Mouse (Mus musculus) liver, embryonic 15.5 days (tissue): ENCODE measurements at regions not wholly inside any gene's neighbourhood (a gene's known extent, or its start where the extent isn't known, plus 50 kb on each side); places are given as distances from the start of the nearest gene placed in this dataset.

Source experiments
- ATAC-seq: fragments of 200-750 bp; cut with Nextera tagmentation; 2 replicates; pipeline ENCODE4 v1.8.0; 2017; ENCODE audit warnings: moderate number of reproducible peaks, mild to moderate bottlenecking, moderate library complexity; ENCODE audit not compliant: insufficient read depth
- H3K27ac ChIP-seq: fragments of 300-500 bp; sonication (generic); replicated peaks from 2 replicates; pipeline ENCODE4 v1.5.1; 2015; ENCODE audit warnings: mild to moderate bottlenecking, inconsistent platforms
- H3K27me3 ChIP-seq: fragments of 300-500 bp; sonication (generic); 2 replicates; pipeline ENCODE4 v1.6.1; 2015; ENCODE audit warnings: mild to moderate bottlenecking, inconsistent platforms
- H3K36me3 ChIP-seq: fragments of 300-500 bp; sonication (generic); replicated peaks from 2 replicates; pipeline ENCODE4 v1.6.1; 2015; ENCODE audit warnings: moderate library complexity, mild to moderate bottlenecking, inconsistent platforms
- H3K4me1 ChIP-seq: fragments of 300-500 bp; sonication (generic); replicated peaks from 2 replicates; pipeline ENCODE4 v1.6.1; 2015; ENCODE audit warnings: inconsistent platforms
- H3K4me2 ChIP-seq: fragments of 300-500 bp; sonication (generic); 2 replicates; pipeline ENCODE4 v1.6.1; 2015; ENCODE audit warnings: moderate library complexity, mild to moderate bottlenecking, inconsistent platforms
- H3K4me3 ChIP-seq: fragments of 300-500 bp; sonication (generic); replicated peaks from 2 replicates; pipeline ENCODE4 v1.5.1; 2015; ENCODE audit warnings: mild to moderate bottlenecking, inconsistent platforms
- H3K9ac ChIP-seq: fragments of 300-500 bp; sonication (generic); 2 replicates; pipeline ENCODE4 v1.6.1; 2015; ENCODE audit warnings: moderate library complexity, mild to moderate bottlenecking, inconsistent platforms
- H3K9me3 ChIP-seq: fragments of 300-500 bp; sonication (generic); replicated peaks from 2 replicates; pipeline ENCODE4 v1.6.1; 2016; ENCODE audit warnings: inconsistent platforms
- WGBS: fragments of 180-500 bp; shearing (Covaris S2); methylation state at CpG from one replicate; pipeline ENCODE4 v1.1.7; 2015; ENCODE audit warnings: mixed read lengths; ENCODE audit not compliant: insufficient replicate concordance; 5-methylcytosine and 5-hydroxymethylcytosine counted together

DNA sequence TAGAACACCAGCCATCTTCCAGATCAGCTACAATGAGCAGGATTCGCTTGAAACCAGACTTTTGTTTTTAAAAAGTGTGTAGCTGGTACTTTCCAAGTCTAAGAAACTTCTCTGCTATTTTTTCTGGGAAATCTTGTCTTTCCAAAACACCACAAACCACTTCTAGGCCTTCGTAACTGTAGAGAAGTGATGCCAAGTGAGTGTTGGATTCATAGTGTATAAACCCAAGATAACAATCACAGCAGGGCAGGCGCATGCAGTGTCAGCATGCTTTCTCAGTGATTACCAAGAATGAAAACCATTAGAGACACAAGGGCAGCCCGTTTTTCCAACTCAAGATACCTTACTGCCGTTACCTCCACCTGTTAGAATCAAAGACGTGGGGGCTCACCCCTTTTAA lies 58.9 kb upstream of the Ptgfr start:
- no peak overlapping the region for H3K9ac ChIP-seq

DNA sequence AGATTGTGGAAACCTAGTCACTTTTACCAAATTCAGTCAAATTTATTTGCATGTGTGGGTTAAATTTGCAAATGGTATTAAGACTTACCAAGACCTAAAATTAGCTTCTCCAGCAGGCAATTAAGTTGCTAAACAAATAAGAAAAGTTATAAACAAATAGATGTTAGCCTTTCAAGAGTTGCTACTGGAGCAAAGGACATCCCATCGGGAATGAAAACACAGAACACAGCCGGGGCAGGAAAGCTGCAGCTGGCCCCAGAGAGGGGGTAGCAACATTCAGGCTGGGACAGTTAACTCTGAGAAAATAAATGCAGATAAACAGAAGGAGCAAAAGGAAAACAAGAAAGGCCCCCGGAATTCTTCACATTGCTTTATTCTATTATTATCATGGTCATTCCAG lies 57.3 kb upstream of the Ptgfr start:
- Histone ChIP-seq H3K27me3 (no peaks in the 10 kb centered on the region), H3K4me1 (no peaks in the 10 kb centered on the region), H3K4me3 (no peak overlapping the region), H3K4me2 (no peak overlapping the region), H3K36me3 (no peaks in the 10 kb centered on the region), H3K9ac (no peak overlapping the region), H3K9me3 (no peaks in the 10 kb centered on the region), H3K27ac (no peak overlapping the region)
- WGBS: 51% methylated on average over 3 of the region's 3 CpGs
- ATAC-seq: no peak

More for the DNA sequence above, 58.9 kb upstream of the Ptgfr start:
- Histone ChIP-seq H3K4me2 (no peak overlapping the region), H3K36me3 (no peaks in the 10 kb centered on the region), H3K9me3 (no peaks in the 10 kb centered on the region), H3K4me3 (no peak overlapping the region), H3K27me3 (no peaks in the 10 kb centered on the region), H3K4me1 (no peaks in the 10 kb centered on the region), H3K27ac (no peak overlapping the region)
- 59% methylated on average over 6 of the region's 6 CpGs for WGBS
- ATAC-seq: no peak

DNA sequence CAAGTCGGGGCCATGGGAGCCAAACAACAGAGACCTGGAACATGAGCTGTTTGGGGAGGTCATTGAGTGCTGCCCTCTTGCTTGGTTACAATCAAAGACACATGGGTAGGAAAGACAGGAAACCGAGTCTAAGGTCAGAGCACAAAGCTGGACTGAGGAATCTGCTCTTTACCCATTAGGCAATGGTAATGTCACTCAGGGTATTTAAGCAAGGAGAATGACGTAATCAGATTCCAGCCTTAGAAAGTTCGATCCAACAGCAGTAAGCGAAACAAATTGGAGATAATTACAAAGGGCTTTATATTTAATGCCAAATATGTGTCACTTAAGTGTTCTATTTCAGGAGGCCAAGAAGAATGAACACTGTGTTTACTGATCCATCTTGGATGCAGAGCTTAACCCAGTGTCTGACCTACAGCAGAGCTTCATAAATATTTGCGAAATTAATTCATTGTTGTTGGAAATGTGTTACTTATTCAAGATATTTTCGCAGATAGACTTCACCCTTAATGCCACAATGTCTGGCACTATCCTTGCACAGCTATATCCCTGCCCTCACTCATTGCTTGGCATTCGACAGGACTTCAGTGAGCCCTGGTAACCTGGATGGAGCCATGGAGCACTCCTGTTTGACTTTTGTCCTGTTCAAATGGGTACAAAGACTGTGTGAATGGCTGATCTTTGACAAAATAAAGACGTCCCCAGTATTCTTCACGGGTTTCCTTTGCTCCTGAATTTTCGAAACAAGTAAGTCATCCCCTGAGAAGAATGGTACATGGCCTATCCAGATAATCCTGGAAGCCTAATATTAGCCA lies 56.2 kb upstream of the Ptgfr start:
- Histone ChIP-seq H3K4me2 (no peak overlapping the region), H3K27ac (no peak overlapping the region), H3K27me3 (no peaks in the 10 kb centered on the region), H3K36me3 (no peaks in the 10 kb centered on the region), H3K4me1 (no peaks in the 10 kb centered on the region), H3K9ac (no peak overlapping the region), H3K9me3 (no peaks in the 10 kb centered on the region), H3K4me3 (no peak overlapping the region)
- no peak for ATAC-seq
- WGBS: 61% methylated on average over 11 of the region's 11 CpGs

DNA sequence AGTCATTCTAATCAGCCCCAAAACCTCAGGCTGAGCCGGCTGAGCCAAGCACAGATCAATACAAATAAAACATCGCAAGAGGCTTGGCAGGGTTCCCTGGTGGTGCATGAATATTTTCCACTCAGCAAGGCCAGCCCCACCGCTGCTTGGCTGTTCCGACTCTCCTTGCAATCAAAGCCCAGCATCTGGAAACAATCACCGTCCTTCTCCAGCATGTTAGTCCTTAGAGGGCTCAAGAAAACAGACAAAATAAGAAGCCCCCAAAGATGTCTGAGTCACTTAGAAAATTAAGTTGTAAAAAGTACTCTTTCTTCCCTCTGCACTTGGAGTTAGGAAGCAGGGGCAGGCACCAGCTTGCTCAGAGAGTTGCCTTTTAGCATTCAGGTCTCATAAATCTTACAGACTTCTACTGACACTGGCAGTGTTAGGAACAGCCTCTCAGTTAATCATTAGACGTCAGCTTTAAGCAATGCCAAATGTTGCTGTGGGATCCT lies 54.4 kb upstream of the Ptgfr start:
- no peaks in the 10 kb centered on the region for H3K9me3 ChIP-seq
- WGBS: 36% methylated on average over 6 of the region's 6 CpGs
- no peaks in the 10 kb centered on the region for H3K4me1 ChIP-seq
- ATAC-seq: no peak
- no peak overlapping the region for H3K27ac ChIP-seq
- no peaks in the 10 kb centered on the region for H3K36me3 ChIP-seq
- H3K27me3 ChIP-seq: no peaks in the 10 kb centered on the region
- no peak overlapping the region for H3K4me3 ChIP-seq
- H3K4me2 ChIP-seq: no peak overlapping the region
- H3K9ac ChIP-seq: no peak overlapping the region

DNA sequence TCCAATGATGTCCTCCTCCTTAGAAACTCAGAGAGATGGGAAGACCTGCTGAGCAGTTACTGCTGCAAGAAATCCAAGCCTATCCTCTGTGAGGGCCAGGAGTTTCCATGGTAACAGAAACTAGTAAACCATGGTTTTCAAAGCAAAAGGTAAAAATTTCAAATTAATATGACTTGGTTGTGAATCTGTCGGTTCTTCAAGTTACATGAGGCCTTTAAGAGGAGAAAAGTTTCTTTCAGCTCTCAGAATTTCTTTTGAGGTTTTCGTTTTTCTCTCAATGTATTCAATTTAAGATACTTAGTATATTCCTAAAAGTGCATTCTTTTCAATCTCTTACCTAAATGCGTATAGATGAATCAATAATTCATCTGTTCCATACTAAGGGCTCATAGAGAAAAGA lies 53.9 kb upstream of the Ptgfr start:
- ATAC-seq: no peak
- H3K36me3 ChIP-seq: no peaks in the 10 kb centered on the region
- no peak overlapping the region for H3K27ac ChIP-seq
- 51% methylated on average over 3 of the region's 3 CpGs for WGBS
- H3K27me3 ChIP-seq: no peaks in the 10 kb centered on the region
- H3K4me1 ChIP-seq: no peaks in the 10 kb centered on the region
- no peak overlapping the region for H3K4me3 ChIP-seq
- no peak overlapping the region for H3K4me2 ChIP-seq
- H3K9ac ChIP-seq: no peak overlapping the region
- no peaks in the 10 kb centered on the region for H3K9me3 ChIP-seq

DNA sequence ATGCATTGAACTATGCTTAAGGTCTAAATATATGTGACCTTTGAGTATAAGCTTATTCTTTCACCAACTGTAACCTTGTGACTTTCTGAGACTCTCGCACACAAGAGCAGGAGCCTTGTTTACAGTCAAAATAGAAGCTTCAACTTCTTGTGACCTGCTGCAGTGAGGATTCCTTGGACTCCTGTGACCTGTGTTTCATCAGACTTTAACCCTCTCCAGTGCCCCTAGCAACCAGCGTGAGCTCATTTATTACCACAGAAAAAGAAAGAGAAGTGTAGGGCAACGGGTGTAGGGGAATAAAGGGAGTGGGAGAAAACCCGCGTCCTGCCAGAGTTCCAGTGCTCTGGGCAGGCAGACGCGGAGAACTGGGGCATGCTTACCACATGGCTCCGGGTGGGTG lies 52.3 kb upstream of the Ptgfr start:
- Histone ChIP-seq H3K4me1 (no peaks in the 10 kb centered on the region), H3K4me3 (no peak overlapping the region), H3K9ac (no peak overlapping the region), H3K27me3 (no peaks in the 10 kb centered on the region), H3K27ac (no peak overlapping the region), H3K36me3 (no peaks in the 10 kb centered on the region), H3K9me3 (no peaks in the 10 kb centered on the region), H3K4me2 (no peak overlapping the region)
- no peak for ATAC-seq
- 69% methylated on average over 8 of the region's 8 CpGs for WGBS
